Mouse (Mus musculus) urinary bladder, adult 2 months (tissue): ENCODE data around the gene Sema4d. TPM values are rescaled to one million over a fixed set of nuclear protein-coding genes. Genes with fewer than 3 reads are reported as not detected.
"Not testable (repeated sequence)": the region's sequence is repeated elsewhere in the genome, so short reads cannot be mapped to it uniquely, and the experiment has no call there.

ENCODE experiments used
- DNase-seq: peaks from one replicate; pipeline ENCODE4 v3.0.0; 2022; ENCODE audit warnings: low spot score
- polyA plus RNA-seq: library from polyadenylated mRNA; depleted of rRNA; stranded (reverse); fragments of >200 nt; gene quantifications from 2 replicates; pipeline ENCODE4 v1.2.3, GENCODE M21; 2012

Gene Sema4d
- polyA plus RNA-seq, 1 experiment: 6.1 TPM

GRCm38 (mm10) chr13:51679332-51679731 lies 114.2 kb downstream of the Sema4d start:
- no peak for DNase-seq

- no peak for DNase-seq
These were observed 114.9 kb downstream of the Sema4d start for GRCm38 (mm10) chr13:51678687-51679086.

GRCm38 (mm10) chr13:51677630-51678185 lies 115.8 kb downstream of the Sema4d start:
- no peak for DNase-seq

- DNase-seq: no peak
These were observed 116.5 kb downstream of the Sema4d start for GRCm38 (mm10) chr13:51677041-51677440.

- no peak for DNase-seq
These were observed 116.9 kb downstream of the Sema4d start for GRCm38 (mm10) chr13:51676641-51677040.

GRCm38 (mm10) chr13:51668195-51668594 lies 125.4 kb downstream of the Sema4d start:
- DNase-seq: not testable (repeated sequence)

GRCm38 (mm10) chr13:51663561-51663960 lies 130.0 kb downstream of the Sema4d start:
- no peak for DNase-seq

- DNase-seq: no peak
These were observed 134.0 kb downstream of the Sema4d start for GRCm38 (mm10) chr13:51659573-51659972.

- no peak for DNase-seq
These were observed 135.5 kb downstream of the Sema4d start for GRCm38 (mm10) chr13:51658094-51658493.

GRCm38 (mm10) chr13:51656516-51657235 lies 136.9 kb downstream of the Sema4d start:
- no peak for DNase-seq

- no peak for DNase-seq
These were observed 139.6 kb downstream of the Sema4d start for GRCm38 (mm10) chr13:51653961-51654360.

GRCm38 (mm10) chr13:51653159-51653558 lies 140.4 kb downstream of the Sema4d start:
- DNase-seq: no peak

- peak; percentile 96 for DNase-seq
These were observed 142.0 kb downstream of the Sema4d start, which contains the start of gene Secisbp2 for GRCm38 (mm10) chr13:51651408-51652064. Gene Secisbp2 (plus strand): TSS chr13:51651697.

GRCm38 (mm10) chr13:51649740-51650139 lies 143.8 kb downstream of the Sema4d start:
- DNase-seq: no peak

GRCm38 (mm10) chr13:51648237-51648636 lies 145.3 kb downstream of the Sema4d start:
- no peak for DNase-seq

- DNase-seq: no peak
These were observed 145.8 kb downstream of the Sema4d start for GRCm38 (mm10) chr13:51647770-51648169.

- DNase-seq: no peak
These were observed 147.1 kb downstream of the Sema4d start for GRCm38 (mm10) chr13:51646362-51647027.

- no peak for DNase-seq
These were observed 147.7 kb downstream of the Sema4d start for GRCm38 (mm10) chr13:51645872-51646271.

- DNase-seq: peak; percentile 85
These were observed 148.4 kb downstream of the Sema4d start, which contains the start of gene Cks2 for GRCm38 (mm10) chr13:51644829-51645789. Gene Cks2 (plus strand): TSS chr13:51645232.

- no peak for DNase-seq
These were observed 149.4 kb downstream of the Sema4d start for GRCm38 (mm10) chr13:51643924-51644828.
